Mouse (Mus musculus) thymus, postnatal 10 days (tissue): ENCODE data around the gene Bmyc.
"Not testable (repeated sequence)": the region's sequence is repeated elsewhere in the genome, so short reads cannot be mapped to it uniquely, and the experiment has no call there.

Source experiments
- DNase-seq, 2 experiments: peaks; one replicate each; pipeline ENCODE4 v3.0.0; 2021; ENCODE audit warnings: low spot score in 2 of 2

The Bmyc gene

GRCm38 (mm10) chr2:25706643-25707481, at the start of gene Bmyc:
TSS of gene Bmyc (plus strand) at chr2:25706739.
- DNase-seq: peak; percentile 79

GRCm38 (mm10) chr2:25657246-25657645, 49.3 kb upstream of the Bmyc start:
- DNase-seq: no peak

GRCm38 (mm10) chr2:25657652-25658051, 48.9 kb upstream of the Bmyc start, which contains the start of gene Lcn5:
TSS of gene Lcn5 (plus strand) at chr2:25657952.
- no peak for DNase-seq

- no peak for DNase-seq
Observed at GRCm38 (mm10) chr2:25660279-25660678, 46.3 kb upstream of the Bmyc start.

- no peak for DNase-seq
Observed at GRCm38 (mm10) chr2:25661245-25661970, 45.1 kb upstream of the Bmyc start.

- DNase-seq: peak; percentile 54 to 77
Observed at GRCm38 (mm10) chr2:25663511-25663910, 43.0 kb upstream of the Bmyc start.

- no peak for DNase-seq
Observed at GRCm38 (mm10) chr2:25664125-25664524, 42.4 kb upstream of the Bmyc start.

GRCm38 (mm10) chr2:25666516-25666915, 40.0 kb upstream of the Bmyc start:
- no peak for DNase-seq

- no peak for DNase-seq
Observed at GRCm38 (mm10) chr2:25676486-25676885, 30.1 kb upstream of the Bmyc start, which contains the start of gene Lcn6. TSS of gene Lcn6 (plus strand) at chr2:25676786.

GRCm38 (mm10) chr2:25679559-25679958, 27.0 kb upstream of the Bmyc start:
- DNase-seq: peak; percentile 62 to 68

- DNase-seq: no peak
Observed at GRCm38 (mm10) chr2:25682426-25682825, 24.1 kb upstream of the Bmyc start, which contains the start of gene Lcn10. TSS of gene Lcn10 (plus strand) at chr2:25682726.

GRCm38 (mm10) chr2:25686941-25687340, 19.6 kb upstream of the Bmyc start:
- no peak for DNase-seq

GRCm38 (mm10) chr2:25694605-25695004, 11.9 kb upstream of the Bmyc start:
- DNase-seq: peak in 1 of 2 experiments; percentile 66

- DNase-seq: no peak
Observed at GRCm38 (mm10) chr2:25696951-25697350, 9.6 kb upstream of the Bmyc start.

- DNase-seq: no peak
Observed at GRCm38 (mm10) chr2:25698696-25699095, 7.8 kb upstream of the Bmyc start.

GRCm38 (mm10) chr2:25699743-25700142, 6.8 kb upstream of the Bmyc start, which contains the start of gene Obp2a:
TSS of gene Obp2a (plus strand) at chr2:25700043.
- not testable (repeated sequence) for DNase-seq

- no peak for DNase-seq
Observed at GRCm38 (mm10) chr2:25701001-25701400, 5.5 kb upstream of the Bmyc start.

GRCm38 (mm10) chr2:25703706-25704105, 2.8 kb upstream of the Bmyc start:
- no peak for DNase-seq

- DNase-seq: peak; percentile 12 to 27
Observed at GRCm38 (mm10) chr2:25708121-25708520, 1.6 kb downstream of the Bmyc start.

- DNase-seq: not testable (repeated sequence)
Observed at GRCm38 (mm10) chr2:25709056-25709455, 2.5 kb downstream of the Bmyc start.

GRCm38 (mm10) chr2:25709791-25710190, 3.3 kb downstream of the Bmyc start:
- not testable (repeated sequence) for DNase-seq

- DNase-seq: not testable (repeated sequence)
Observed at GRCm38 (mm10) chr2:25711641-25712040, 5.1 kb downstream of the Bmyc start.
